Mouse (Mus musculus) common myeloid progenitor, adult 5-6 weeks (primary cell): ENCODE data around the gene Msrb3. TPM values are rescaled to one million over a fixed set of nuclear protein-coding genes. Genes with fewer than 3 reads are reported as not detected.
"Not testable (repeated sequence)": the region's sequence is repeated elsewhere in the genome, so short reads cannot be mapped to it uniquely, and the experiment has no call there.

Experiments used
- ATAC-seq: replicated peaks from 2 replicates; pipeline ENCODE4 v1.8.0; 2016; ENCODE audit warnings: low read depth, mild to moderate bottlenecking, moderate TSS enrichment, inconsistent platforms; ENCODE audit not compliant: poor library complexity, severe bottlenecking
- total RNA-seq: library from RNA; stranded (forward); fragments of 200-1000, 187-1606 nt; gene quantifications from 2 replicates; pipeline ENCODE4 v1.2.3, GENCODE M21; 2017

Msrb3 gene
- total RNA-seq, 1 experiment from 2014 or later: 4.8 TPM

- no peak for ATAC-seq
Observed at GRCm38 (mm10) chr10:120763656-120764466, 135.0 kb downstream of the Msrb3 start.

GRCm38 (mm10) chr10:120762958-120763357, 135.9 kb downstream of the Msrb3 start:
- no peak for ATAC-seq

- ATAC-seq: no peak
Observed at GRCm38 (mm10) chr10:120760679-120761078, 138.2 kb downstream of the Msrb3 start.

DNA sequence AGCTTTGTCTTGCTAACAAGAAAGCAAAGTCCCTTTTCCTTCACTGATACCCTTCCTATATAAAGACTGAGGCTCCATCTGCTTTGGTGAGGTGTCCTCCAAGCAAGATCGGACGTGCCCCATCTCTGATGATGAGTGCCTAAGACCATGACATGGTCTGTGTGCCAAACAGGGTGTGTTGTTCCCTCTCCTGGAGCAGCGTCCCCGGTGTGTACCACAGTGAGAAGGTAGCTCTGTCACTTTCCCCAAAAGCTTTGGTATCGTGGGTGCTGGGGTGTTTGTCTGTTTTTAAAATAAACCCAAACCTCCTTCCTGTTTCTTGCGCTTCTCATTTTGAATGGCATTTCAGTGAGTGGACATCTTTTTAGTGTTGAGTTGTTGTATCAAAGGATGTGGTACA, 139.0 kb downstream of the Msrb3 start:
- ATAC-seq: no peak

GRCm38 (mm10) chr10:120752454-120752853, 146.4 kb downstream of the Msrb3 start:
- no peak for ATAC-seq

DNA sequence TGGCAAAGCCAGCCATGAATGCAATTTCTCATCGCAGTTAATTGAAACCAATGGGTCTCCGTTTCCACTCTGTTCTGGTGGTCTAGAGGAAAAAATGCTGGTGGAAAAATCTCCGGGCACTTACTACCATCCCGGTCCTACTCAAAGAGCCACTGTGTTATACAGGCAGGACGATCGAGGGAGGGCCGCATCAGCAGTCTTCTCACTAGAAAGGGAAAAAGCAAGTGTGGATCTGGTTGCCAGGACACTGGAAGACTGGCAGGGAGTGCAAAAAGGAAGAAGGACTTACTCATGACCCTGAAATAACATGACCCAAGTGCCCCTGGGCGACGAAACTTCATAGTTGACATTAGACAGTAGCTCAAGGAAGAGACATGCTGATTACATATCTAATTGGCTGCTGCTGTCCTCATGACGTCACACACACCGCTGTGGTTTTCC, 147.1 kb downstream of the Msrb3 start:
- ATAC-seq: no peak

DNA sequence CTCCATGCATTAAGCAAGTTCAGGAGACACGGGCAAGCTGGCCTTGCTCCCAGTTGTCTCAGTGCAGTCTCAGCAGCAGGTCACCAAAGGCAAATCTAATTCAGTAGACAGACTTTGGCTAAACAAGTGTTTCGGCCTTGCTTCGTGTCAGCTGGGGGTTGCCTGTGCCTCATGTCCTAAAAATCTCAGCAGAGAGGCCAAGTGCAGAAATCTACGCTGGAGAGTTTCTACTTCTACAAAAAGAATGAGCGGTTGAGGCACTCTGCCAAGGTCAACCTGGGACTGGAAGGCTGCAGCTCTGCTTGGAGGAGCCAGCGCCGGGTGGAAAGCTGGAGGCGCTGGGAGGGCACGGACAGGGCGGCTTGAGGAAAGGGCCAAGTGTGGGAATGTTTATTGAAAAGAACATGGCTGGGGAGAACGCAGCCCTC, 147.6 kb downstream of the Msrb3 start:
- no peak for ATAC-seq

DNA sequence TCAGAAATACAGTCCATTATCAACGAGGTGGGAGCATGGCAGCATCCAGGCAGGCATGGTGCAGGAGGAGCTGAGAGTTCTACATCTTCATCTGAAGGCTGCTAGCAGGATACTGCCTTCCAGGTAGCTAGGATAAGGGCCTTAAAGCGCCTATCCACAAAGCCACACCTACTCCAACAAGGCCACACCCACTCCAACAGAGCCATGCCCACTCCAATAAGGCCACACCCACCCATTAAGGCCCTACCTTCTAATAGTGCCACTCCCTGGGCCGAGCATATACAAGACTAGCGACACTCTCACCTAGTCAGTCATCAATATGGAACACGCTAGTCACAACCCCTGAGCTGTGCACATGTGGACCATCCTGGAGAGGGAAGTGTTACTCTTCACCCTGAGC, 149.3 kb downstream of the Msrb3 start:
- ATAC-seq: not testable (repeated sequence)

GRCm38 (mm10) chr10:120748156-120748555, 150.7 kb downstream of the Msrb3 start:
- ATAC-seq: no peak

DNA sequence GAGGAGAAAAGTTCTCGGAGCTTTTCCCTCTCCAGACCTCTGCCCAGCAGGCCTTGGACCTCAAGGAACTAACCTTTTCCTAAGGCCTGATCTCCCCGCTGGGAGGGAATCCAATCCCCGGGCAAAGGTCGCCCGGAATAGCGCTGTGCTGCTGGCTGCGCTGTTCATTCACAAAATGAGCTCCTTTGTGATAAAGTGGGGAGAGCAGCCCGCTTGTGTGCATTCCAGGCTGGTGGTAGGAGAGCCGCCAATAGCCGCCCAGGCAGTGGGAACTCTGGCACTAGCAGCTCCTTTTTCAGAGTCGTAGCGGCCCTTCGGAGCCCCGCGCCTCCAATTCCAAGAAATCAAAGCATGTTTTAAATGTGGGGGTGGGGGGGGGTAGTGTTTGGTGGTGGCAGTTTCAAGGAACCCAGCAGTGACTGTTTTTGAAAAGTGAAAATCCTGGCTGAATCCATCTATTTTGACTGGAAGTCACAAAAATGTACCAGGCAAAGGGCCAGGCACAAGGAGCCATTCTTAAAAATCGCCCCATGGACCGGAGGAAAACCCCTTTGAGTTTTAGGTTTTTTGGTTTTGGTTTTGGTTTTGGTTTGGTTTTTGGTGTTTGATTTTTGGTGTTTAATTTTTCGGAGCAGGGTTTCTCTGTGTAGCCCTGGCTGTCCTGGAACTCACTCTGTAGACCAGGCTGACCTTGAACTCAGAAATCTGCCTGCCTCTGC, 153.6 kb downstream of the Msrb3 start:
- ATAC-seq: peak; percentile 59; the same call in 1 of the 2 replicates

GRCm38 (mm10) chr10:120744441-120745137, 154.3 kb downstream of the Msrb3 start:
- no peak; the same call in 1 of the 2 replicates for ATAC-seq

DNA sequence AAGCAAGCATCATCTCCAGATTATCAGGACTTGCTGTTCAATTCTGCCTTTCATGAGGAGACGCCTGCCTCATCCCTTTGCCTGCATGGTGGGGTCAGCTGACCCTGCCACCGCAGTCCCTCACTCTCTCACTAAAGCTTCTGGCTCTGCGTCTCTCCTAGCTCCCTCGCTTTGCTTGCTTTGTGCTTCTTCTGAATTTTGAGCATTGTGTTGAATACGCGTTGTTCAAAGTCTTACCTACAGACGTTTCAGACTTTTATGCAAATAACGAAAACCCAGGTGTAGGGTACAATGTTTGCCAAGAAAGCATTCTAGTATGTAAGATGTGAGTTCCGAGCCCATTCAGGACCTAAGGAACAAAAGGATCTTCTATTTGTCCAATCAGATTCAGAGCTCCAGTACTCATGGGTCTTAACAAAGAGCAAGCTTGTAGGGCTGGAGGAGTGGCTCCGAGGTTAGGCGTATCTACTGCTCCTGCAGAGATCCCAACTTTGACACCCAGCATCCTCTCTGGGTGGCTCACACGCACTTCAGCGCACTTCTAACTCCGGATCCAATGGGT, 162.3 kb downstream of the Msrb3 start:
- ATAC-seq: peak; percentile 18; the same call in 1 of the 2 replicates

GRCm38 (mm10) chr10:120735722-120736507, 163.0 kb downstream of the Msrb3 start:
- ATAC-seq: peak; percentile 32; the same call in 1 of the 2 replicates

DNA sequence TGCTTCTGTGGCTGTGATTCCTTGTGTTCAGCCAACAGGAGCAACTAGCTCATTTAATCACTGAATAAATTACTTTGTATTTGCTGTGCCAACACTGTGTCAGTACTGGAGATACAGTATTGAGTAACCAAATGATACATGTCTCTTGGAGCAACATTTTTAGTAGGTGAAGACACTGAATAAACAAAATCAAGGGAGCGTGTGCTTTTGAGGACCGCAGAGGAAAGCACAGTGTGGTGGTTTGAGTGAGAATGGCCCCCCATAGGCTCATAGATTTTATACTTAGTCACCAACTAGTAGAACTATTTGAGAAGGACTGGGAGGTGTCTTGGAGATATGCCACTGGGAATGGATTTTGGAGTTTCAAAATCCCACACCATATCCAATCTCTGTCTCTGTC, 164.5 kb downstream of the Msrb3 start:
- ATAC-seq: no peak

Other genes with a start within 250 kb of the Msrb3 start
- 17.4 and 20.3 TPM in 2 replicates for gene Lemd3, start 80.2 kb upstream of the Msrb3 start, total RNA-seq
- not detected in 2 replicates for gene Wif1, start 134.9 kb upstream of the Msrb3 start, total RNA-seq